Mouse (Mus musculus) ES-Bruce4 (cell line): ENCODE results near the gene Tomm40. TPM values are rescaled to one million over a fixed set of nuclear protein-coding genes. Genes with fewer than 3 reads are reported as not detected.

Experiments
- H3K27ac ChIP-seq: 2 replicates; pipeline ENCODE4 v1.5.1; 2012; ENCODE audit warnings: low read length, inconsistent platforms; ENCODE audit not compliant: insufficient read depth
- H3K27me3 ChIP-seq: 2 replicates; pipeline ENCODE4 v1.6.1; 2012; ENCODE audit warnings: mild to moderate bottlenecking, low read length, inconsistent platforms; ENCODE audit not compliant: control insufficient read depth, poor library complexity, insufficient read depth, severe bottlenecking
- H3K36me3 ChIP-seq: 2 replicates; pipeline ENCODE4 v1.6.1; 2012; ENCODE audit warnings: inconsistent platforms, mild to moderate bottlenecking, low read length, moderate library complexity; ENCODE audit not compliant: control insufficient read depth, poor library complexity, insufficient read depth, severe bottlenecking
- H3K4me1 ChIP-seq: one replicate; pipeline ENCODE4 v1.8.1; 2011; ENCODE audit warnings: low read length; ENCODE audit not compliant: control insufficient read depth, insufficient read depth
- H3K4me3 ChIP-seq: 2 replicates; pipeline ENCODE4 v1.5.1; 2011; ENCODE audit warnings: low read depth, mild to moderate bottlenecking, low read length
- H3K9ac ChIP-seq: 2 replicates; pipeline ENCODE4 v1.6.1; 2012; ENCODE audit warnings: low read depth, mild to moderate bottlenecking, inconsistent platforms; ENCODE audit not compliant: poor library complexity, severe bottlenecking
- H3K9me3 ChIP-seq: replicated peaks from 2 replicates; pipeline ENCODE4 v1.6.1; 2012; ENCODE audit warnings: mild to moderate bottlenecking, low read length, inconsistent platforms; ENCODE audit not compliant: control insufficient read depth, poor library complexity, insufficient read depth, severe bottlenecking
- CTCF ChIP-seq: IDR thresholded peaks from one replicate; pipeline ENCODE4 v1.8.1; 2011; ENCODE audit warnings: low read depth, low read length
- EP300 ChIP-seq: IDR thresholded peaks from 2 replicates; pipeline ENCODE4 v1.6.1; 2011; ENCODE audit warnings: low read depth, low read length; ENCODE audit not compliant: insufficient read depth
- POLR2A ChIP-seq: IDR thresholded peaks from one replicate; pipeline ENCODE4 v1.8.1; 2011; ENCODE audit warnings: low read length; ENCODE audit not compliant: insufficient read depth
- polyA plus RNA-seq: library from polyadenylated mRNA; stranded (reverse); fragments of >200 nt; gene quantifications from 2 replicates; pipeline ENCODE4 v1.2.4, GENCODE M21; 2011; ENCODE audit warnings: low read depth; ENCODE audit not compliant: missing spikeins, insufficient read depth, insufficient read length

Gene Tomm40
- polyA plus RNA-seq, 1 experiment: 68.2 TPM

DNA sequence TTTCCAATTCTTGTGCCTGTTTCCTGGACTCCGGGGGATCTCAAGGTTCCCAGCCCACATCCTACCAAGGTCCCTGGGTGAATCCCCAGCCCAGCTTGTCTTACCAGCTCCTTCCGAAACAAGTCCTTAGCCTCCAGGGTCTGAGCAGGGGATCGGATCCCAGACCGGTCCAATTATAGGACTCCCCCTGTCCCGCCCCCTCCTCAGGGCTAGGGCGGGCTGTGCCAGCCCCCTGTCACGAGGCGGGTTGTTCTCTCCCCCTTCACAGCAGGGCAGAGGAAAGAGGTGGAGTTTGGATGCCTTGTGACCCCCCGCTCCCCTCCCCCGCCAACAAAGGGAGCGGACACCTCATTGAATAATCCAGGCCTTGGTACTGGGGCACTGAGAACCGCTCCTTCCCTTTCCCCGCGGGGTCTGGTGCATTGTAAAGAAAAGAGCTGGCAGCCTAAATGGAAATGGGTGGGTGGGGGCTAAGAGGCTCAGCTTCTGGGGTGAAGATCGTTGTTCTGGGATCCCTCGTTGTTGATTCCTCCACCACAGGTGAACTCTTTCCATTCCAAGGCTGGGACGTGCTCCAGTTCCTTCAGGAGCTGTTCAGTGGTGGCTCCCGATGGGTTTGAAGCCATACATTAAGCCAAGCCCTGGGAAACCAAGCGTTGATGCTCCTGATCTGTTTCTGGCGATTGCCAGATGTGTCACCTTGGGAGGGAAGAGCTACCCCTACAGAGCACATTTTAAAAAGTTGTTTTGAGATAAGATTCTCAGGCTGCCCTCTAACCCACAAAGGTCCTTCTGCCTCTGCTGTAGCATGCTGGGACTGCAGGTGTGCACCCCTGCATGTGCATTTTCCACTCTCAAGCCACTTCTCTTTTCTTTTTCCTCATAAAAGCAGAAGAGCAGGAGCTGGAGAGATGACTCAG, 16.1 kb downstream of the Tomm40 start, which contains the start of gene Apoe:
Apoe (minus strand) TSS at position 282 of the 920 bp plus-strand sequence.
- TF ChIP-seq CTCF (no peak), POLR2A (peak; percentile 96), EP300 (peak; percentile 89)
- no peaks in the 10 kb centered on the region for H3K27me3 ChIP-seq
- H3K9me3 ChIP-seq: no peaks in the 10 kb centered on the region
- H3K9ac ChIP-seq: peak within 1 kb of the TSS; percentile 79
- H3K27ac ChIP-seq: peak within 1 kb of the TSS; percentile 94
- peaks cover 28% of the 10 kb centered on the region for H3K36me3 ChIP-seq
- peaks cover 7% of the 10 kb centered on the region for H3K4me1 ChIP-seq
- peak within 1 kb of the TSS; percentile 96 for H3K4me3 ChIP-seq

GRCm38 (mm10) chr7:19697949-19698906, 17.0 kb downstream of the Tomm40 start:
- Histone ChIP-seq H3K4me1 (peaks cover 7% of the 10 kb centered on the region), H3K27ac (peak overlapping the region; percentile 77), H3K36me3 (peaks cover 28% of the 10 kb centered on the region), H3K9ac (peak overlapping the region; percentile 79), H3K4me3 (peak overlapping the region; percentile 96), H3K9me3 (no peaks in the 10 kb centered on the region), H3K27me3 (no peaks in the 10 kb centered on the region)
- TF ChIP-seq POLR2A (no peak), CTCF (peak; percentile 17), EP300 (0 out of 2 replicates have a peak, but pooled peaks have one; percentile 16)

GRCm38 (mm10) chr7:19696336-19696873, 18.8 kb downstream of the Tomm40 start:
- H3K4me1 ChIP-seq: peaks cover 6% of the 10 kb centered on the region

DNA sequence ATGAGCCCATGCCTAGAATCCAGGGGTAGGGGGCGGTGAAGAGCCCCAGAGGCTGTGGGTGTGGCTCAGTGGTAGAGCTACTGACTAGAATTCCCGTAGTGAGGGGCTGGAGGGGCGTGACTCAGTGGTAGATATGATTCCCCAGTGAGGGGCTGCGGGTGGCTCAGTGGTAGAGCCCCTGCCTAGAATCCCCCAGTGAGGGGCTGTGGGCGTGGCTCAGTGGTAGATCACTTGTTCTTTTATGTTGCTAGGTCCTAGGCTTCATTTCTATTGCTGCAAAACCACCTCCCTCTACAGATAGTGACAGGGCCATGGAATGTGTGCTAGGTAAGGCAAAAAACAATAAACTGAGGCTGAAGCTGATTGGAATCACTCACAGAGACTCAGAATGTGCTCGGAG, 19.4 kb downstream of the Tomm40 start:
- Histone ChIP-seq H3K9ac (peak overlapping the region; percentile 79; the same call in 1 of the 2 replicates), H3K9me3 (no peaks in the 10 kb centered on the region), H3K27ac (peak overlapping the region; percentile 33), H3K36me3 (peaks cover 21% of the 10 kb centered on the region), H3K4me1 (peaks cover 6% of the 10 kb centered on the region), H3K4me3 (peak overlapping the region; percentile 96), H3K27me3 (no peaks in the 10 kb centered on the region)
- TF ChIP-seq EP300 (no peak), CTCF (peak; percentile 7)

More at GRCm38 (mm10) chr7:19696336-19696873, 18.8 kb downstream of the Tomm40 start:
- H3K27me3 ChIP-seq: no peaks in the 10 kb centered on the region
- H3K4me3 ChIP-seq: peak overlapping the region; percentile 96
- peak overlapping the region; percentile 79 for H3K9ac ChIP-seq
- peak overlapping the region; percentile 33 for H3K27ac ChIP-seq
- H3K36me3 ChIP-seq: peaks cover 21% of the 10 kb centered on the region
- H3K9me3 ChIP-seq: no peaks in the 10 kb centered on the region
- TF ChIP-seq POLR2A (no peak), EP300 (no peak), CTCF (no peak)

GRCm38 (mm10) chr7:19695213-19695594, 20.0 kb downstream of the Tomm40 start:
- Histone ChIP-seq H3K9me3 (no peaks in the 10 kb centered on the region), H3K4me1 (peaks cover 5% of the 10 kb centered on the region), H3K9ac (no peak overlapping the region), H3K36me3 (peaks cover 21% of the 10 kb centered on the region), H3K4me3 (no peak overlapping the region), H3K27me3 (no peaks in the 10 kb centered on the region), H3K27ac (peak overlapping the region; percentile 22)
- TF ChIP-seq POLR2A (no peak), EP300 (no peak), CTCF (no peak)
